Mouse (Mus musculus) embryonic facial prominence, embryonic 12.5 days (tissue): ENCODE measurements around the gene Gm10188. TPM values are rescaled to one million over a fixed set of nuclear protein-coding genes. Genes with fewer than 3 reads are reported as not detected.
A peak's percentile ranks its signal among the peaks of the same experiment; 100 is the strongest.

Source experiments
- ATAC-seq: fragments of 200-750 bp; cut with Nextera tagmentation; 2 replicates; pipeline ENCODE4 v1.8.0; 2017; ENCODE audit not compliant: insufficient number of reproducible peaks, insufficient read depth, low FRiP score, low TSS enrichment
- H3K27ac ChIP-seq: fragments of 300-500 bp; sonication (generic); 2 replicates; pipeline ENCODE4 v1.5.1; 2016; ENCODE audit warnings: mild to moderate bottlenecking
- H3K27me3 ChIP-seq: fragments of 300-500 bp; sonication (generic); 2 replicates; pipeline ENCODE4 v1.6.1; 2016; ENCODE audit warnings: mild to moderate bottlenecking, moderate library complexity
- H3K36me3 ChIP-seq: fragments of 300-500 bp; sonication (generic); 2 replicates; pipeline ENCODE4 v1.6.1; 2016; ENCODE audit warnings: mild to moderate bottlenecking
- H3K4me1 ChIP-seq: fragments of 300-500 bp; sonication (generic); 2 replicates; pipeline ENCODE4 v1.6.1; 2016
- H3K4me2 ChIP-seq: fragments of 300-500 bp; sonication (generic); replicated peaks from 2 replicates; pipeline ENCODE4 v1.6.1; 2016; ENCODE audit warnings: mild to moderate bottlenecking, moderate library complexity
- H3K4me3 ChIP-seq: fragments of 300-500 bp; sonication (generic); 2 replicates; pipeline ENCODE4 v1.5.1; 2016; ENCODE audit warnings: mild to moderate bottlenecking
- H3K9ac ChIP-seq: fragments of 300-500 bp; sonication (generic); 2 replicates; pipeline ENCODE4 v1.6.1; 2016; ENCODE audit warnings: mild to moderate bottlenecking, moderate library complexity
- H3K9me3 ChIP-seq: fragments of 300-500 bp; sonication (generic); 2 replicates; pipeline ENCODE4 v1.6.1; 2016; ENCODE audit warnings: mild to moderate bottlenecking, moderate library complexity
- WGBS: fragments of 180-500 bp; shearing (Covaris S2); methylation state at CpG from one replicate; pipeline ENCODE4 v1.1.7; 2016; 5-methylcytosine and 5-hydroxymethylcytosine counted together
- polyA plus RNA-seq: library from polyadenylated mRNA; unstranded; fragments of >200 nt; fragmentation: Nextera tagmentation; extraction: Ambion mirVana; gene quantifications from 2 replicates; pipeline ENCODE4 v1.2.1, GENCODE M21; 2016

Gene Gm10188
- not detected in 2 replicates for polyA plus RNA-seq

DNA sequence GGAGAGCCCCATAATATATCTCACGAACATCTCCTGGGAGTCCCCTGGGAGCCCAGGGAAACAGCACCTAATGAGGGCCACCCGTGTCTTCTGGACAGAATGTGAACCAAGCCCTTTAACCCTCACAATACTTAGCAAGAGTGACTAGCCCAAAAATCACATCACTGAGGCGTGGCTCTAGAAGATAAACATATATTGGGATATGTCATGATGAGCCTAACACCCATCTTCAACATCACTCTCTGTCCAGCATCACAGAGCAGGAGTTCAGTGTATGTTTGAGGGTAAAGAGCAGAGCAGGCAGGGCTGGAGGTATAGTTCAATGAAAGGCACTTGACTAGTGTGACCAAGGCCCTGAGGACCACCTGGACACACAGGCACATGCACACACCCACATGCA lies at the start of gene Gm10188:
Gene Gm10188 (minus strand): TSS at position 101 of the 400 bp plus-strand sequence.
- no peak for ATAC-seq

DNA sequence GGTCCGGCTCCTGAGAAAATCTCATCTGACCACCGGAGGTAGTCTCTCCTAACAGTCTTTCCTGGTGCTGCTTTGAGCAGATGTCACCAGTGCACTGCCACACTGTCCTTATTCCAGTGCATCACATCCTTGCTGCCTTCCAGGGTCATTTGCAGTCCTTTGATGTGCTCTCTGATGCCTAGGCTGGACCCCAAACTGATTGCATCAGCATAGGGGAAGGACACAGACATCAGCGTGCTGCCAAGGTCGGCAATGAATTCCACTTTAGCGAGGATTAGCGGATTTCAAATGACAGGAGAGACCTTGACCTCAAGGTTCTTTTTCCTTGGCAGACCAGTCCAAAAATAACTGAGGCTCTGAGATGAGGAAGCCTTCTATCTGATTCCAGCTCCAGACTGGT lies 47.6 kb upstream of the Gm10188 start:
- no peak for ATAC-seq
- peaks cover 3% of the 10 kb centered on the region; the same call in 1 of the 2 replicates for H3K4me1 ChIP-seq
- H3K4me2 ChIP-seq = no peak overlapping the region
- H3K36me3 ChIP-seq = no peaks in the 10 kb centered on the region
- H3K4me3 ChIP-seq = no peak overlapping the region
- H3K27ac ChIP-seq = no peak overlapping the region
- WGBS = 70% methylated on average over 6 of the region's 6 CpGs
- no peak overlapping the region for H3K9ac ChIP-seq
- H3K9me3 ChIP-seq = no peaks in the 10 kb centered on the region
- no peaks in the 10 kb centered on the region for H3K27me3 ChIP-seq

More for the DNA sequence above, at the start of gene Gm10188:
- no peaks in the 10 kb centered on the region for H3K27me3 ChIP-seq
- no peaks in the 10 kb centered on the region for H3K4me1 ChIP-seq
- H3K9me3 ChIP-seq = no peaks in the 10 kb centered on the region
- no peak within 1 kb of the TSS for H3K4me2 ChIP-seq
- H3K27ac ChIP-seq = no peak within 1 kb of the TSS
- WGBS = 84% methylated on average over 3 of the region's 3 CpGs
- H3K9ac ChIP-seq = no peak within 1 kb of the TSS
- H3K36me3 ChIP-seq = no peaks in the 10 kb centered on the region
- no peak within 1 kb of the TSS for H3K4me3 ChIP-seq

DNA sequence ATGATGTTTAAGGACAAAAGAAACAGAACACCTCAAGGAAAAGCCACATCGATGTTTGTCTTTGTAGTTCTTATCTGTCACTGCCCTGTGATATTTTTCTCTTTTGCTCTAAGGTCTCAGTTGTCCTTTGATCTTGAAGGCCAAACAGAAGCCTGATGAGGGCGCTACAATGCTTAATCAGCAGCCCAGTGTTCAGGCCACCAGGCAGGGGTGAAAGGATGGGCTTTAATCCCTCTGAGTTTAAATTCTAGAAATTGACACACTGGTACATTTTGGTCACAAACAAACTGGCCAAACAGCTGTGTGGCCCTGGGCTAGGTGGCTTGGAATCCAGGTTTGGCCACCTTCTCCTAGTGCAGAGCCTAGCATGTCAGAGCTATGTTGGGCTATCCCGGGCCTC lies 47.1 kb upstream of the Gm10188 start:
- H3K36me3 ChIP-seq = no peaks in the 10 kb centered on the region
- H3K9ac ChIP-seq = no peak overlapping the region
- no peaks in the 10 kb centered on the region for H3K4me1 ChIP-seq
- WGBS = 81% methylated on average over 3 of the region's 3 CpGs
- H3K27me3 ChIP-seq = no peaks in the 10 kb centered on the region
- no peak overlapping the region for H3K27ac ChIP-seq
- no peak for ATAC-seq
- no peak overlapping the region for H3K4me3 ChIP-seq
- no peaks in the 10 kb centered on the region for H3K9me3 ChIP-seq
- H3K4me2 ChIP-seq = no peak overlapping the region

DNA sequence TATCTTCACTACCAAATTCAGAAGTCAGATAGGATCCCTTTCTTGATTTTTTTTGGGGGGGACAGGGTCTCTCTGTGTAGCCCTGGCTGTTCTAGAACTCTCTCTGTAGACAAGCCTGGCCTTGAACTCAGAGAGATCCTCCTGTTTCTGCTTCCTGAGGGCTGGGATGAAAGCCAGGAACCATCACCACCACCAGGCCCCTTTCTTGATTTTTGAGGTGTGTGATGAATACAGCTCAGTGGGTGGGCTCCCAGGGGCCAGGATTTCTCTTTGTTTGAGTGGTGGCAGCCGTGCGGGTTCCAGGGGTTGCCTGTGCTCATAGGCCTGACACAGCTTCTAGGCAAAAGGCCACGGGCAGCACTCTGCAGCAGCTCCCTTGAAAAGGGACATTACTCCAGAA lies 41.7 kb upstream of the Gm10188 start:
- H3K27ac ChIP-seq = no peak overlapping the region
- H3K4me2 ChIP-seq = no peak overlapping the region
- H3K9me3 ChIP-seq = no peaks in the 10 kb centered on the region
- no peaks in the 10 kb centered on the region for H3K27me3 ChIP-seq
- H3K4me3 ChIP-seq = no peak overlapping the region
- no peaks in the 10 kb centered on the region for H3K36me3 ChIP-seq
- ATAC-seq = no peak
- WGBS = 83% methylated on average over 3 of the region's 3 CpGs
- peaks cover 23% of the 10 kb centered on the region for H3K4me1 ChIP-seq
- no peak overlapping the region for H3K9ac ChIP-seq

DNA sequence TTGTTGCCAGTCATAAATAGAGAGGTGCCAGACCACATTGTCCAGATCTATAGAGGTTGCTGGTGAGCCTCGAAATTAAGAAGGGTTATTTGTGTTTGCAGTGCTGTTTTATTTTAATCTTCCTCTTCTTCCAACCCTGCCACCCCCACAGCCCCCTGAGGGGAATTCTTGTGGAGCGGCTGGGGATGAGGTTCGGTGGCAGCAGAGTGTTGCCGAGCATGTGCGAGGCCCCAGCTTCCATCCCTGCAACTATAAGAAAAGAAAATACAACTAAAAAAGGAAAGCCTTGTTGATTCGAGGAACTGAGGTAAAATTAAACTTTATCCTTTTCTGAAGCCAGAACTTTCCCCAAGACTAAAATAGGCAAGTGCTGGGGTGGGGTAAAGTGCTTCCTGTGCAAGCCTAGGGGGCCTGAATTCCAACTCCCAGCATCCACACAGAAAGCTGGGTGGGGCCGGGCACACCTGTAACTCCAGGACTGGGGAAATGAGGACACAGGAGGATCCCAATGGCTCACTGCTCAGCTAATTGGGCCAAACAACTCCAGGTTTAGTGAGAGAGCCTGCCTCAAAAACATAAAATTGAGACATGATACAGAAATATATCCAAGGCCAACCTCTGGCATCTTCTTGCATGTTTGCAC lies 39.0 kb upstream of the Gm10188 start:
- ATAC-seq = no peak
- H3K4me1 ChIP-seq = peaks cover 23% of the 10 kb centered on the region
- H3K9ac ChIP-seq = no peak overlapping the region
- H3K4me2 ChIP-seq = no peak overlapping the region
- no peaks in the 10 kb centered on the region for H3K36me3 ChIP-seq
- H3K9me3 ChIP-seq = no peaks in the 10 kb centered on the region
- WGBS = 32% methylated on average over 7 of the region's 7 CpGs
- no peak overlapping the region for H3K27ac ChIP-seq
- no peaks in the 10 kb centered on the region for H3K27me3 ChIP-seq
- no peak overlapping the region for H3K4me3 ChIP-seq

DNA sequence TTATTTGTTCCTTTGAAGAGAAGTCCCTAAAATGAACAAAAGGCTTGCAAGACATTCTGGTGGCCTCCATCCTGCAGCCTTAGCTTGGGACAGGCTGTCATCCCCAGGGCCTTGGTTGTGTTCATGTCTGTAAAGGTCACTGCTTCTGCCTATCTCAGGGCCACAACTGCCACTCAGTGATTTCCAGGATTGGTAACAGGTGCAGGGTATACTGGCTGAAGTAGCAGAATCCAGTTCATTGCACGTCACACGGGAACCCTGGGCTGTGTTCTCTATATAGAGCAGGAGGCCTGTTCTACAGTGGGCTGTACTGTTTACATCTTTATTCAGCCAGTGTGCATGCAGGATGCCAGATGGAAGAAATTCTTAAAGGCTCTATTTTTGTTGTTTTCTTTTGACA lies 38.4 kb upstream of the Gm10188 start:
- no peak for ATAC-seq
- Histone ChIP-seq H3K9me3 (no peaks in the 10 kb centered on the region), H3K27me3 (no peaks in the 10 kb centered on the region), H3K36me3 (no peaks in the 10 kb centered on the region), H3K4me2 (no peak overlapping the region), H3K4me1 (peaks cover 23% of the 10 kb centered on the region), H3K4me3 (no peak overlapping the region), H3K27ac (no peak overlapping the region), H3K9ac (no peak overlapping the region)
- WGBS = 50% methylated on average over 2 of the region's 2 CpGs

DNA sequence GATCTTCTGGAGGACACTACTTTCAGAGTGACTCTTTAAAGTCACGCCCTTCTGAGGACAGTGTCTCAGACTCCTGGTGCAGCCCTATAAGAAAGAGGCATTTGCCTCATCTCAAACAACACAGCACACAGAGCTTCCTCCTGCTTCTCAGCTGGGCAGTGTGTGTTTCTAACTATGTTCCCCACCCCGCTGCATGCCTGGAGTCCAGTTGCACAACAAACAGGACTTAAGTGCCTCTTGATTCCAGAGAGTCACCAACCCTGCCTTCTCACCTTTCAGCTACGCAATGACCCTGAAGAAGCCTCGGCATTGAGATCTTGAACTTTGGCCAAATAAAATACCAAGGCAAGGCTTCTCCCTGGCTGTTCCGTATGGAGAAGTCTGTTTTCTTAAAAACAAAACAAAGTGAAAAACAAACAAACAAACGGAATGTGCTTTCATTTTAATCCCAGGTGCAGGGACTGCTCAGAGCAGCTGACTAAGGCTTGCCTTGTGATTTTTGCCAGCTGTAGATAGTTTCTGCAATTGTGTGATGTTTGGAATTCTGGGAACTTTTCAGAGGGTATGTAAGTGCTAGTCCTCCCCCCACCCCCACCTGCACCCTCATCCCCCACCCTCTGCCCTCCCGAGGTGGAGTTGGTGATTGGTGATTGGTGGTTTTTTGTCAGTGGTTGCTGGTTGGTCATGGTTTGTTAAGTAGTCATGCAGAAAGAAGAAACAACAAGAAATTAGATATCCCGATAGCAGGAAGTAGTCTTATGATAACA lies 37.4 kb upstream of the Gm10188 start:
- 0 out of 2 replicates have a peak overlapping the region, but pooled peaks have one; percentile 6 for H3K4me2 ChIP-seq
- H3K27ac ChIP-seq = no peak overlapping the region
- H3K27me3 ChIP-seq = no peaks in the 10 kb centered on the region
- H3K4me3 ChIP-seq = no peak overlapping the region
- peaks cover 23% of the 10 kb centered on the region for H3K4me1 ChIP-seq
- 34% methylated on average over 8 of the region's 8 CpGs for WGBS
- no peaks in the 10 kb centered on the region for H3K9me3 ChIP-seq
- no peak; the same call in 1 of the 2 replicates for ATAC-seq
- H3K36me3 ChIP-seq = no peaks in the 10 kb centered on the region
- H3K9ac ChIP-seq = no peak overlapping the region

DNA sequence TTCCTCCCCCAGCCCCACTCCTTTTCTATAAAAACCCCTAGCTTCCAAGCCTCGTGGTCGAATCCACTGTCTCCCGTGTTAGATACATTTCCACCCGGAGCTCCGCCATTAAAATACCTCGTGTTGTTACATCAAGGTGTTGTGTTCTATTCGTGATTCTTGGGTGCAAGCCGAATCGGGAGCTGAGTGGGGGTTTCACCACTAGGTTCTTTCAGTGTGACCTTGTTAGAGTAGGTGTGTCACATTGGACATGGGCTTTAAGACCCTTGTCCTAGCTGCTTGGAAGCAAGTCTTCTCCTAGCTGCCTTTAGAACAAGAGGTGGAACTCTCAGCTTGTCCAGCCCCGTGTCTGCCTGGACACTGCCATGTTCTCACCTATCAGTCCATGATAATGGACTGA lies 36.4 kb upstream of the Gm10188 start:
- Histone ChIP-seq H3K27me3 (no peaks in the 10 kb centered on the region), H3K4me2 (no peak overlapping the region), H3K9me3 (no peaks in the 10 kb centered on the region), H3K9ac (no peak overlapping the region), H3K4me1 (peaks cover 23% of the 10 kb centered on the region), H3K27ac (no peak overlapping the region), H3K36me3 (no peaks in the 10 kb centered on the region), H3K4me3 (no peak overlapping the region)
- no peak for ATAC-seq
- WGBS = 90% methylated on average over 10 of the region's 10 CpGs

DNA sequence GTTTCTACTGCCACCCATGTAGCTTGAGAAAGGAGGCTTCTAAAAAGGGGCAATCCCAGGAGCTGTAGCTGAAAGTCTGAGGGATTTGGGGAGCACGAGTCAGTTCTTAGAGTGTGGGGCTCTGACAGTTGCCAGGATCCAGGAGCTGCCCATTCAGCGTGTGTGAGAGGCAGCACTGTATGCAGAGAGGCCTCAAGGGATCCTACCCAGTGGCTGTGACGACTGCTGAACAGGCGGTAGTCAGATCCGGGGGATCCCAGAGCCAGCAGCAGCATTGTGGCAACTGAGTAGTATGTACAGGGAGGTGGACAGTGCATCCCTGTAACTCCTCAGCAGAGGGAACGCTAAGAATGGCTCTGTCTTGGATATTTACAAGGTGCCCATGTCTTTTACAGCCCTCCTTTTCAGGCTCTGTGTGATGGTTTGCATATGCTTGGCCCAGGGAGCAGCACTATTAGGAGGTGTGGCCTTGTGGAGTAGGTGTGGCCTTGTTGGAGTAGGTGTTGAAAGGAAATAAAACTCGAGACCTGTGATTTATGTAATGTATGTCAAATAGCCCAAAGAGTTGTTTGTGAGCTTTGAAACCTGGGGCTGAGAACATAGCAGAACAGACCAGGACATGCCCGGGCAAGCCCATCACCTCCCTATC lies 35.8 kb upstream of the Gm10188 start:
- 66% methylated on average over 8 of the region's 8 CpGs for WGBS
- Histone ChIP-seq H3K27me3 (no peaks in the 10 kb centered on the region), H3K27ac (no peak overlapping the region), H3K9ac (no peak overlapping the region), H3K36me3 (no peaks in the 10 kb centered on the region), H3K4me3 (no peak overlapping the region), H3K9me3 (no peaks in the 10 kb centered on the region), H3K4me2 (no peak overlapping the region), H3K4me1 (peaks cover 23% of the 10 kb centered on the region)
- ATAC-seq = no peak

DNA sequence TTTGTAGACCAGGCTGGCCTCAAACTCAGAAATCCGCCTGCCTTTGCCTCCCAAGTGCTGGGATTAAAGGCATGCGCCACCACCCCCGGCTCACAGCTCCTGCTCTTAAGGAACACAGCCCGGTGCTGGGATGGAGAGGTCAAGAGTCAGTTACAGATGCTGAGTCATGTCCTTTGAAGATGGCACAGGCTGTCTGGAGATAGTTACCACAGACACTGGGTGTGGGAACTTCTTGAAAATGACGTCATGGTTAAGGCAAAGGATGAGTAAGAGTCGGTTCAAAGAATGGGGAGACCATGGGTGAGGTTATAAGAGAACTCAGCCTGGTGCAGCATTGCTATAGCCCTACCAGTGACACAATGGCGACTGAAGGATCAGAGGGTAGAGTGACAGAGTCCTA lies 35.0 kb upstream of the Gm10188 start:
- 64% methylated on average over 7 of the region's 7 CpGs for WGBS
- ATAC-seq = no peak

DNA sequence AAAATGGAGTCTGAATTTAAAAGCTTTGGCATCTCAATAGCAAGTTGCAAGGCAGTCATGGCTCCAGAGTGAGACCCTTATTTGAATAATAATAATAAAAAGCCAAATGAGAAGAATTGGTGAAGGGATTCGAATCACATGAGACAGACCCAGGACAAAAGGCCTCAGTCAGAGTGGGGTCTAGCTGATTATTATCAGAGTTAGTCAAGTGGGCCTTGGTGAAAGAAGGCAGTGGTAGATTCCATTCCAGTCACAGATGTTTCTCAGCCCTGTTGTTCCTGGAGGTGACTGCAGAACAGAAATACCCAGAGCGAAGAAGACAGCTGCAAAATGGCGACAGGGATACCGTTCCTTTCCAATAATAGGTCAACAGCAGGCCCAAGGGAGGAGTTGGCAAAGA lies 34.1 kb upstream of the Gm10188 start:
- Histone ChIP-seq H3K27me3 (no peaks in the 10 kb centered on the region), H3K9ac (no peak overlapping the region), H3K4me2 (no peak overlapping the region), H3K27ac (no peak overlapping the region), H3K36me3 (no peaks in the 10 kb centered on the region), H3K9me3 (no peaks in the 10 kb centered on the region), H3K4me1 (peaks cover 17% of the 10 kb centered on the region), H3K4me3 (no peak overlapping the region)
- no peak for ATAC-seq
- WGBS = 84% methylated on average over 4 of the region's 4 CpGs

More for the DNA sequence above, 35.0 kb upstream of the Gm10188 start:
- Histone ChIP-seq H3K27me3 (no peaks in the 10 kb centered on the region), H3K4me1 (peaks cover 23% of the 10 kb centered on the region), H3K9ac (no peak overlapping the region), H3K27ac (no peak overlapping the region), H3K4me3 (no peak overlapping the region), H3K9me3 (no peaks in the 10 kb centered on the region), H3K36me3 (no peaks in the 10 kb centered on the region), H3K4me2 (no peak overlapping the region)

DNA sequence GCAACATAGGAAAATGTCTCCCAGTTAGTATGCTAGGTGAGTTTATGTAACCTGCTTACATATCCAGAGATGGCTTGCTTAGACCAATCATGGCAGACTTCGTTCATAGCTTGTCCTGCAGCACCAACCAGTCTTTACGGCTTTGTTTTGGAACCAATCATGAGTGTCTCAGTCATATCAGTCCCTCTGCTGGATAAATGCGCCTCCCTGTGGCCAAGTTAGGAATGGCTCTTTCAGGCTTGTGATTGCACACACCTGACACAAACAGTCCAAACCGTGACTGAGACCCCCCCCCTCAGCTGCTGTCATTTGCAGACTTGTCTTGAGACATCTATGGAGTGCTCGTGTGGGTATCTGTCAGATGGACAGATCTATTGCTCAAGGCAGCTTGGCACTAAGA lies 31.5 kb upstream of the Gm10188 start:
- H3K4me3 ChIP-seq = no peak overlapping the region
- 68% methylated on average over 5 of the region's 5 CpGs for WGBS
- no peak overlapping the region for H3K4me2 ChIP-seq
- no peaks in the 10 kb centered on the region for H3K36me3 ChIP-seq
- ATAC-seq = no peak
- no peak overlapping the region for H3K27ac ChIP-seq
- no peaks in the 10 kb centered on the region for H3K27me3 ChIP-seq
- H3K9ac ChIP-seq = no peak overlapping the region
- H3K9me3 ChIP-seq = no peaks in the 10 kb centered on the region
- H3K4me1 ChIP-seq = no peaks in the 10 kb centered on the region
